Mouse (Mus musculus): ENCODE measurements around the gene Dlgap1. TPM values are rescaled to one million over a fixed set of nuclear protein-coding genes. Genes with fewer than 3 reads are reported as not detected.

The Dlgap1 gene
- polyA plus RNA-seq, 2 experiments: 4.6 to 4.7 TPM

DNA sequence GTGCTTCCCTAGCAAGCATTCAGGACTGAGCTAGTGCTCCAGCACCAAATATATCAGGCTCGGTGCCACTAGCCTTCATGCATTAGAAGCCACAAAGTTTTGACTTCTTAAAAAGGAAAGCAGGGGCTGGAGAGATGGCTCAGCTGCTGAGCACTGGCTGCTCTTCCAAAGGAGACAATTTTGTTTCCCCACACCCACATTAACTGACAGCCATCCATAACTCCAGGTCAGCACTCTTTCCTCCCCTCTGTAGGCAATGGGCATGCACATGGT lies 828.8 kb downstream of the Dlgap1 start:
- Histone ChIP-seq H3K9me3 (ENCODE audit: control insufficient read depth, low read length) (no peaks in the 10 kb centered on the region), H3K27me3 (ENCODE audit: control insufficient read depth, insufficient read depth, low read length) (no peaks in the 10 kb centered on the region), H3K4me1 (ENCODE audit: control insufficient read depth, insufficient read depth, low read length) (peaks cover 3% of the 10 kb centered on the region; the same call in 1 of the 2 replicates), H3K36me3 (ENCODE audit: control insufficient read depth, insufficient read depth, low read length) (no peaks in the 10 kb centered on the region), H3K4me2 (replicated peaks; ENCODE audit: low read depth, low read length, severe bottlenecking) (no peak overlapping the region), H3K4me3 (replicated peaks; ENCODE audit: low read length) (no peak overlapping the region), H3K9ac (ENCODE audit: low read depth, low read length, severe bottlenecking) (no peak overlapping the region), H3K27ac (replicated peaks; ENCODE audit: low read depth, low read length) (no peak overlapping the region)
- DNase-seq (ENCODE audit: low spot score) (no peak), ATAC-seq (ENCODE audit: low FRiP score, low read depth) (no peak)
- WGBS: 70% methylated on average over 1 of the region's 1 CpGs
- TF ChIP-seq POLR2A (IDR thresholded peaks at IDR 0.05; ENCODE audit: borderline replicate concordance, extremely low read depth, insufficient read depth, insufficient read length): no peak

DNA sequence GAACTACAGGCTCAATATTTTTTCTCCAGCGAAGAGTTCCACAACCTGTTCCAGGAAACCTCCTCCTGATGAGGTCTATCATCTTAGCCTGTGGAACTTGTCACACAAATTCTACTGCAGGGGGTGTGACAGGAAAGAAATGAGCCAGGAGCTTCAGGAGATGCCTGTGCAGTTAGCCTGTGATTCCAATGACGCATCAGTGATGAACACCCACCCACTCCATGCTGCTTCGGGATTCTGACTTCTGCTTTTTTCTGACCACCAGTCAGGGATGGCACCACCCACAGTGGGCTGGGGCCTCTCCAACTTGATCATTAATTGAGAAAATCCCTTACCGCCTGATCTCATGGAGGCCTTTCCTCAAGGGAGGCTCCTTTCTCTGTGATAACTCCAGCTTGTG lies 830.4 kb downstream of the Dlgap1 start:
- no peak for DNase-seq (ENCODE audit: low spot score)
- no peaks in the 10 kb centered on the region for H3K9me3 ChIP-seq (ENCODE audit: control insufficient read depth, low read length)
- no peaks in the 10 kb centered on the region for H3K27me3 ChIP-seq (ENCODE audit: control insufficient read depth, insufficient read depth, low read length)
- H3K36me3 ChIP-seq (ENCODE audit: control insufficient read depth, insufficient read depth, low read length): no peaks in the 10 kb centered on the region
- no peak for TF ChIP-seq POLR2A (IDR thresholded peaks at IDR 0.05; ENCODE audit: borderline replicate concordance, extremely low read depth, insufficient read depth, insufficient read length)
- H3K4me3 ChIP-seq (replicated peaks; ENCODE audit: low read length): no peak overlapping the region
- peaks cover 3% of the 10 kb centered on the region; the same call in 1 of the 2 replicates for H3K4me1 ChIP-seq (ENCODE audit: control insufficient read depth, insufficient read depth, low read length)
- ATAC-seq (ENCODE audit: low FRiP score, low read depth): no peak
- no peak overlapping the region for H3K27ac ChIP-seq (replicated peaks; ENCODE audit: low read depth, low read length)
- no peak overlapping the region for H3K9ac ChIP-seq (ENCODE audit: low read depth, low read length, severe bottlenecking)
- 83% methylated on average over 4 of the region's 4 CpGs for WGBS
- no peak overlapping the region for H3K4me2 ChIP-seq (replicated peaks; ENCODE audit: low read depth, low read length, severe bottlenecking)

DNA sequence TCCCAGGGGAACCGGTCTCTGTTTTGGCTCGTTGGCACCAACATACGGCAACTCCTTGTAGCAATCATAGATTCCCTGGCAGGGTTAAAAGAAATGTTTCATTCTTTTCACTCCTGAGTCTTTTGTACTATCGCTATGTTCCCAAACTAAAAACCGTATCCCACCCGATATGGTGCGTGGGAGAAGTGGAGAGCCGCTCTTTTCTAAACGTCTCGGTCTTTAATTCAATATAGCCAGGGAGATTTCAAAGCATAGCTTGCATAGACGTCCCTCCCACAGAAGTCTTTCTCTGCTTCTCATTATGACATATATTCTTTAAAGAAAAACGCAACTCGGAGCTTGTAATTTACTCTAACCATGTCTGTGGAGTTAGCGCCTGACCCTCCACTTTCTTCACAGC lies 833.1 kb downstream of the Dlgap1 start:
- no peaks in the 10 kb centered on the region for H3K9me3 ChIP-seq (ENCODE audit: control insufficient read depth, low read length)
- ATAC-seq (ENCODE audit: low FRiP score, low read depth): no peak

DNA sequence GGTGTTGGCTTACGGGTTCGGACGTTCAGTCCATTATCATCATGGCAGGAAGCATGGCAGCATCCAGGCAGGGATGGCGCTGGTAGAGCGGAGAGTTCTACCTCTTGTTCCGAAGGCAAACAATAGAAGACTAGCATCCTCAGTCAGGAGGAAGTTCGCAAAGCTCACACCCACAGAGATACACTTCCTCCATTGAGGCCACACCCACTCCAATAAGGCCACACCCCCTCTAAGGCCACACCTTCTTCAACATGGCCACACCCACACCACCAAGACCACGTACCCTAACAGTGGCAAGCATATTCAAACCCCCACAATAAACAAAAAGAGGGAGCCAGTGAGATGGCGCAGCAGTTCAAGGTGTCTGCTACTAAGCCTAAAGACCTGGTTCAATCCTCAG lies 837.0 kb downstream of the Dlgap1 start:
- no peaks in the 10 kb centered on the region for H3K9me3 ChIP-seq (ENCODE audit: control insufficient read depth, low read length)
- 93% methylated on average over 9 of the region's 9 CpGs for WGBS
- H3K9ac ChIP-seq (ENCODE audit: low read depth, low read length, severe bottlenecking): no peak overlapping the region
- H3K4me3 ChIP-seq (replicated peaks; ENCODE audit: low read length): no peak overlapping the region
- H3K27ac ChIP-seq (replicated peaks; ENCODE audit: low read depth, low read length): no peak overlapping the region
- DNase-seq (ENCODE audit: low spot score): no peak
- no peak for TF ChIP-seq POLR2A (IDR thresholded peaks at IDR 0.05; ENCODE audit: borderline replicate concordance, extremely low read depth, insufficient read depth, insufficient read length)
- no peaks in the 10 kb centered on the region for H3K27me3 ChIP-seq (ENCODE audit: control insufficient read depth, insufficient read depth, low read length)
- H3K36me3 ChIP-seq (ENCODE audit: control insufficient read depth, insufficient read depth, low read length): no peaks in the 10 kb centered on the region
- H3K4me2 ChIP-seq (replicated peaks; ENCODE audit: low read depth, low read length, severe bottlenecking): no peak overlapping the region
- no peak for ATAC-seq (ENCODE audit: low FRiP score, low read depth)
- H3K4me1 ChIP-seq (ENCODE audit: control insufficient read depth, insufficient read depth, low read length): no peaks in the 10 kb centered on the region

More for the DNA sequence above, 833.1 kb downstream of the Dlgap1 start:
- no peak overlapping the region for H3K27ac ChIP-seq (replicated peaks; ENCODE audit: low read depth, low read length)
- DNase-seq (ENCODE audit: low spot score): no peak
- TF ChIP-seq POLR2A (IDR thresholded peaks at IDR 0.05; ENCODE audit: borderline replicate concordance, extremely low read depth, insufficient read depth, insufficient read length): no peak
- no peaks in the 10 kb centered on the region for H3K36me3 ChIP-seq (ENCODE audit: control insufficient read depth, insufficient read depth, low read length)
- H3K4me1 ChIP-seq (ENCODE audit: control insufficient read depth, insufficient read depth, low read length): no peaks in the 10 kb centered on the region
- no peak overlapping the region for H3K4me2 ChIP-seq (replicated peaks; ENCODE audit: low read depth, low read length, severe bottlenecking)
- WGBS: 67% methylated on average over 14 of the region's 14 CpGs
- H3K9ac ChIP-seq (ENCODE audit: low read depth, low read length, severe bottlenecking): no peak overlapping the region
- no peak overlapping the region for H3K4me3 ChIP-seq (replicated peaks; ENCODE audit: low read length)
- no peaks in the 10 kb centered on the region for H3K27me3 ChIP-seq (ENCODE audit: control insufficient read depth, insufficient read depth, low read length)

DNA sequence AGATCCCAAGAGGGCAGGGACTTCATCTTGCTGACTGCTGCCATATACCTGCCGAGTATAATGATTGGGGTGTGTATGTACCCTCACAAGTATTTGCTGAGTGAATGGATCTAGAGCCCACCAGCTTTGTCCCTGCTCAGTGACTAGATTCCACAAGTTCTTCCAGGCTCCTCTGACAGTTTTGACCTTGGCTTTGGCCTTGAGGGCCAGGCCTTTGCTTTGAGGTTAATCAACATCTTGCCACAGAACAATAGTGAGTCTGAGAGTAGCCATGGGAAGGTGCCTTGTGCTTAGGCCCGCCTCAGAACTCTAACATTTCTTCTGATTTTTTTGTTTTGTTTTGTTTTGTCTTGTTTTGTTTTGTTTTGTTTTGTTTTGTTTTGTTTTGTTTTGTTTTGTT lies 837.7 kb downstream of the Dlgap1 start:
- H3K4me1 ChIP-seq (ENCODE audit: control insufficient read depth, insufficient read depth, low read length): no peaks in the 10 kb centered on the region
- H3K9me3 ChIP-seq (ENCODE audit: control insufficient read depth, low read length): no peaks in the 10 kb centered on the region
- no peaks in the 10 kb centered on the region for H3K36me3 ChIP-seq (ENCODE audit: control insufficient read depth, insufficient read depth, low read length)
- no peak overlapping the region for H3K4me3 ChIP-seq (replicated peaks; ENCODE audit: low read length)
- TF ChIP-seq POLR2A (IDR thresholded peaks at IDR 0.05; ENCODE audit: borderline replicate concordance, extremely low read depth, insufficient read depth, insufficient read length): no peak
- no peak for DNase-seq (ENCODE audit: low spot score)
- no peak overlapping the region for H3K4me2 ChIP-seq (replicated peaks; ENCODE audit: low read depth, low read length, severe bottlenecking)
- H3K27ac ChIP-seq (replicated peaks; ENCODE audit: low read depth, low read length): no peak overlapping the region
- ATAC-seq (ENCODE audit: low FRiP score, low read depth): no peak
- H3K27me3 ChIP-seq (ENCODE audit: control insufficient read depth, insufficient read depth, low read length): no peaks in the 10 kb centered on the region
- WGBS: 78% methylated on average over 2 of the region's 2 CpGs
- no peak overlapping the region for H3K9ac ChIP-seq (ENCODE audit: low read depth, low read length, severe bottlenecking)

DNA sequence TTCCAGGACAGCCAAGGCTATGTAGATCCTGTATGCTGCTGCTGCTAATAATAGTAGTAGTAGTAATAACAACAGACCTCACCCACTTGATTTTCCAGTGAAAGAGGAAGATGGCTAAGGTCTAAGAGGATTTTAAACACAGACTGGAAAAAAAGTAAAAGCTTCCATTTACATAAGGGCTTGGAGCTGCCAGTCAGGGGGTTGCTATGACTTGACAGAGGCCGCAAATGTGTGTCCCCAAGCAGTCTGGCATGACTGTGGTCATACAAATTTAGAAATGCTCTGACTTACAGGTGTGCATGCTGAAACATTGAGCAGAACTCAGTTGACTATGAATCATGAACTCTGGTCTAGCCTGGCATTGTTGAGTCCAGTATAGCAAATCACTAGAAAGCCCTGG lies 839.0 kb downstream of the Dlgap1 start:
- Histone ChIP-seq H3K27me3 (ENCODE audit: control insufficient read depth, insufficient read depth, low read length) (no peaks in the 10 kb centered on the region), H3K4me2 (replicated peaks; ENCODE audit: low read depth, low read length, severe bottlenecking) (no peak overlapping the region), H3K9me3 (ENCODE audit: control insufficient read depth, low read length) (no peaks in the 10 kb centered on the region), H3K27ac (replicated peaks; ENCODE audit: low read depth, low read length) (no peak overlapping the region), H3K9ac (ENCODE audit: low read depth, low read length, severe bottlenecking) (no peak overlapping the region), H3K4me3 (replicated peaks; ENCODE audit: low read length) (no peak overlapping the region), H3K36me3 (ENCODE audit: control insufficient read depth, insufficient read depth, low read length) (no peaks in the 10 kb centered on the region), H3K4me1 (ENCODE audit: control insufficient read depth, insufficient read depth, low read length) (no peaks in the 10 kb centered on the region)
- DNase-seq (ENCODE audit: low spot score) (no peak), ATAC-seq (ENCODE audit: low FRiP score, low read depth) (no peak)
- TF ChIP-seq POLR2A (IDR thresholded peaks at IDR 0.05; ENCODE audit: borderline replicate concordance, extremely low read depth, insufficient read depth, insufficient read length): no peak
- 86% methylated on average over 1 of the region's 1 CpGs for whole genome bisulfite sequencing
